Mouse (Mus musculus) midbrain, embryonic 13.5 days (tissue): ENCODE measurements around the gene Trmo. TPM values are rescaled to one million over a fixed set of nuclear protein-coding genes. Genes with fewer than 3 reads are reported as not detected.
A peak's percentile ranks its signal among the peaks of the same experiment; 100 is the strongest.

ENCODE experiments used
- ATAC-seq: fragments of 200-750 bp; cut with Nextera tagmentation; 2 replicates; pipeline ENCODE4 v1.8.0; 2017; ENCODE audit warnings: mild to moderate bottlenecking, moderate TSS enrichment, moderate library complexity
- H3K27ac ChIP-seq: fragments of 300-500 bp; sonication (generic); 2 replicates; pipeline ENCODE4 v1.5.1; 2015; ENCODE audit warnings: inconsistent platforms, mild to moderate bottlenecking, moderate library complexity
- H3K27me3 ChIP-seq: fragments of 300-500 bp; sonication (generic); 2 replicates; pipeline ENCODE4 v1.6.1; 2015; ENCODE audit warnings: mild to moderate bottlenecking, inconsistent platforms
- H3K36me3 ChIP-seq: fragments of 300-500 bp; sonication (generic); 2 replicates; pipeline ENCODE4 v1.6.1; 2015; ENCODE audit warnings: mild to moderate bottlenecking, inconsistent platforms
- H3K4me1 ChIP-seq: fragments of 300-500 bp; sonication (generic); replicated peaks from 2 replicates; pipeline ENCODE4 v1.6.1; 2015; ENCODE audit warnings: inconsistent platforms
- H3K4me2 ChIP-seq: fragments of 300-500 bp; sonication (generic); replicated peaks from 2 replicates; pipeline ENCODE4 v1.6.1; 2015; ENCODE audit warnings: moderate library complexity, mild to moderate bottlenecking, inconsistent platforms
- H3K4me3 ChIP-seq: fragments of 300-500 bp; sonication (generic); replicated peaks from 2 replicates; pipeline ENCODE4 v1.5.1; 2015; ENCODE audit warnings: mild to moderate bottlenecking, inconsistent platforms
- H3K9ac ChIP-seq: fragments of 300-500 bp; sonication (generic); replicated peaks from 2 replicates; pipeline ENCODE4 v1.6.1; 2015; ENCODE audit warnings: mild to moderate bottlenecking, inconsistent platforms
- H3K9me3 ChIP-seq: fragments of 300-500 bp; sonication (generic); 2 replicates; pipeline ENCODE4 v1.6.1; 2016; ENCODE audit warnings: mild to moderate bottlenecking, inconsistent platforms
- WGBS: fragments of 180-500 bp; shearing (Covaris S2); methylation state at CpG from one replicate; pipeline ENCODE4 v1.1.7; 2015; 5-methylcytosine and 5-hydroxymethylcytosine counted together
- polyA plus RNA-seq: library from polyadenylated mRNA; unstranded; fragments of >200 nt; fragmentation: Nextera tagmentation; extraction: Ambion mirVana; gene quantifications from 2 replicates; pipeline ENCODE4 v1.2.1, GENCODE M21; 2015

The Trmo gene
- polyA plus RNA-seq, 1 experiment from 2014 or later, result 9.2 TPM

DNA sequence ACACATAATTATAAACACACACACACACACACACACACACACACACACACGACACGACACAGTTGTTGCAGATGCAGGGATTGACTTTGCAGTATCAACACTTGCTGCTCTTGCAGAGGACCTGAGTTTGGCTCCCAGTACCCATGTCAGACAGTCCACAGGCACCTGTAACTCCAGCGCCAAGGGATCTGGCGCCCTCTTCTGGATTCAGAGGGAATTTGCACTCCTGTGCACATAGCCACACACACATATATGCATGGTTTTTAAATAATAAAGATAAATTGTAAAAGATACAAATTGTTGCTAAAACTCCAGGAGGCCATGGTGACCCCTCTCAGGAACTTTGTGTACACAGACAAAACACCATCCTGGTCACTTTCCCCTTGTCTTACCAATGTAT is 20.2 kb downstream of the Trmo start:
- Histone ChIP-seq H3K27me3 (peaks cover 31% of the 10 kb centered on the region), H3K9me3 (0 out of 2 replicates have a peak, but pooled peaks cover 3% of the 10 kb centered on the region), H3K27ac (no peak overlapping the region), H3K4me2 (no peak overlapping the region), H3K9ac (no peak overlapping the region), H3K36me3 (no peaks in the 10 kb centered on the region), H3K4me1 (peaks cover 10% of the 10 kb centered on the region), H3K4me3 (no peak overlapping the region)
- 67% methylated on average over 4 of the region's 4 CpGs for WGBS
- ATAC-seq, result no peak

DNA sequence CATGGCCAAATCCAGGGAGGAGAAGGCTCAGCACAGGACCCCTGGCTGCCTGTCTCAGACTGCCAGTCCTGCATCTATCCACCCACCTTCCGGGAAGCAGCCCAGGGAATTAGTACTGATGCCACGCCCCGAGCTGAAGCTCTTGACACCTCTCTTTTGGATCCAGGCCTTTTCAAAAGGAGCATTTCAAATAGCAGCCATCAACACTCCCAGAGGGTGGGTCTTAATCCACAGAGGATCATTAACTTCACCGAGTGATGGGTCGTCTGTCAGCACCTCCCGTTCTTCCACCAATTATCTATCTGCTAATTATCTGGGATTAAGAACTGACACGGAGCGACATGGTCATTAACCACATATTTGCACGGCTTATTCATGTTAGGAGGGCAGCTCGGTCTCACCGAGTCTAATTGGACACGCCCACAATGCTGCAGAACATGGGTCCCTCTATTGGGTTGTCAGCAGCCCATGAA is 21.7 kb downstream of the Trmo start:
- 0 out of 2 replicates have a peak, but pooled peaks cover 3% of the 10 kb centered on the region for H3K9me3 ChIP-seq
- ATAC-seq, result peak; percentile 65
- H3K27ac ChIP-seq, result no peak overlapping the region
- H3K4me1 ChIP-seq, result peaks cover 10% of the 10 kb centered on the region
- no peak overlapping the region for H3K4me2 ChIP-seq
- H3K27me3 ChIP-seq, result peaks cover 23% of the 10 kb centered on the region
- no peaks in the 10 kb centered on the region for H3K36me3 ChIP-seq
- WGBS, result 13% methylated on average over 12 of the region's 12 CpGs
- no peak overlapping the region for H3K9ac ChIP-seq
- no peak overlapping the region for H3K4me3 ChIP-seq

DNA sequence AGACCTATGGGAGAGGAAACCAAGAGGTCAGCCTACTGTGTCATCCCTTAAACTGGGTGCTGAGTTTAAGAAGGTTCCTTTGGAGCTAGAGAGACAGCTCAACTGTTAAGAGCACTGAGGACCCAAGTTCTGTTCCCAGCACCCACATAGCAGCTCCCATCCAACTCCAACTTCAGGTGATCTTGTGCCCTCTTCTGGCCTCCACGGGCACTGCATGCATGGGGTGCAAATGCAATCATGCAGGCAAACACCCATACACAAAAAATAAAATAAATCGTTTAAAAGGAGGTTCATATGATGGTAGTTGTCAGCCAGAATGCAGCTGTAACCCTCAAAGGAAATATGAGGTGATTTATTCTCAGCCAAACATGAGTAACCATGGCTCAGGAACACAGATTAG is 24.9 kb downstream of the Trmo start:
- no peak overlapping the region for H3K27ac ChIP-seq
- 83% methylated on average over 2 of the region's 2 CpGs for WGBS
- H3K4me1 ChIP-seq, result peaks cover 7% of the 10 kb centered on the region
- H3K9me3 ChIP-seq, result 0 out of 2 replicates have a peak, but pooled peaks cover 3% of the 10 kb centered on the region
- H3K27me3 ChIP-seq, result peaks cover 10% of the 10 kb centered on the region; the same call in 1 of the 2 replicates
- H3K36me3 ChIP-seq, result no peaks in the 10 kb centered on the region
- no peak overlapping the region for H3K9ac ChIP-seq
- H3K4me3 ChIP-seq, result no peak overlapping the region
- H3K4me2 ChIP-seq, result no peak overlapping the region
- no peak for ATAC-seq

DNA sequence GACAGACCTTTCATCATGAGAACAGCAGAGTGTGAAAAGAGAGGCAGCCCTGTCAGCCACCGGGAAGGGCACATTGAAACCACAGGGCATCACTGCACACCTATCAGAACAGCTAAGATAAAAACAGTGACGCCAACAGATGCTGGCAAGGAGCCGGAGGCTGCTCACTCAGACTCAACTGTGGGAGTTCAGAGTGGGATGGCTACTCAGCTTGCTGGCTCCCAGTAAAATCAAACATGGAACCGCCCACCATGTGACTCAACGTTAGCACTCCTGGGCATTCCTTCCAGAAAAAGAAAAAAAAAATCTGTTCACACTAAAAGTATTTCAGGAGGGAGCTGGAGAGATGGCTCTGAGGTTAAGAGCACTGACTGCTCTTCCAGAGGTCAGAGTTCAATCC is 28.0 kb downstream of the Trmo start:
- H3K4me1 ChIP-seq, result no peaks in the 10 kb centered on the region
- no peak overlapping the region for H3K27ac ChIP-seq
- no peak overlapping the region for H3K9ac ChIP-seq
- H3K4me2 ChIP-seq, result no peak overlapping the region
- H3K9me3 ChIP-seq, result 0 out of 2 replicates have a peak, but pooled peaks cover 3% of the 10 kb centered on the region
- peaks cover 14% of the 10 kb centered on the region for H3K27me3 ChIP-seq
- H3K36me3 ChIP-seq, result no peaks in the 10 kb centered on the region
- 80% methylated on average over 5 of the region's 5 CpGs for WGBS
- ATAC-seq, result no peak
- H3K4me3 ChIP-seq, result no peak overlapping the region

DNA sequence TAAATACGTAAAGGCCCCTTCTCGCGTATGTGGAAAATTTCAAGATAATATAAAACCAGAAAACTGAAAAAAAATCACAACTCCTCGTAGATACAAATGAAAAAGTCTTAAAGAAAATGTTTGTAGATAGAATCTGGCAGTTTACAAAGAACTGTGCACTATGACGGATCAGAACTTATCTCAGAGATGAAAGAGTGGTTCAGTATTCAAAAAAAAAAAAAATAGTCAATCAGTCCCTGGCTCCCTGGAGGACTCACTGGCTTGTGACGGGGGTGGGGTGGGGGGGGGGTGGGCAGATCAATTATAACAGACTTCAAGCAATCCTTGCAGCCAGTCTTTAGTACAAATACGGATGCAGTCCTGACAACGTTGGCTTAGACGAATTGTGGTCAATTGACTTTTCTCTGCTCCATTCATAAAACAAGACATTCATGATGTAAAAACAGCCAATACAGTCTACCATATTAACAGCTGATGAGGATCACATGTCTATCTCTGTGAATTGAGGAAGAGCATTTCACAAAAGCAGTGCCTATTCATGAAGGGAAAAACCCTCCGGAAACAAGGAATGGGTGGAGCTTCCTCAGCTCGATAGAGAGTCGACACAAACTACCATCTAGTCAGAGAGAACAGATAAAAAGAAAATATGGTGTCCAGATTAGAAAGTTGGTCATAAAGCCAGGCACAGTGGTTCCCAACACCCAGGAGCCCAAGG is 29.5 kb downstream of the Trmo start:
- Histone ChIP-seq H3K27ac (no peak overlapping the region), H3K27me3 (peaks cover 21% of the 10 kb centered on the region), H3K9me3 (0 out of 2 replicates have a peak, but pooled peaks cover 3% of the 10 kb centered on the region), H3K4me3 (no peak overlapping the region), H3K36me3 (no peaks in the 10 kb centered on the region), H3K4me2 (no peak overlapping the region), H3K4me1 (no peaks in the 10 kb centered on the region), H3K9ac (no peak overlapping the region)
- no peak for ATAC-seq
- WGBS, result 78% methylated on average over 12 of the region's 12 CpGs

DNA sequence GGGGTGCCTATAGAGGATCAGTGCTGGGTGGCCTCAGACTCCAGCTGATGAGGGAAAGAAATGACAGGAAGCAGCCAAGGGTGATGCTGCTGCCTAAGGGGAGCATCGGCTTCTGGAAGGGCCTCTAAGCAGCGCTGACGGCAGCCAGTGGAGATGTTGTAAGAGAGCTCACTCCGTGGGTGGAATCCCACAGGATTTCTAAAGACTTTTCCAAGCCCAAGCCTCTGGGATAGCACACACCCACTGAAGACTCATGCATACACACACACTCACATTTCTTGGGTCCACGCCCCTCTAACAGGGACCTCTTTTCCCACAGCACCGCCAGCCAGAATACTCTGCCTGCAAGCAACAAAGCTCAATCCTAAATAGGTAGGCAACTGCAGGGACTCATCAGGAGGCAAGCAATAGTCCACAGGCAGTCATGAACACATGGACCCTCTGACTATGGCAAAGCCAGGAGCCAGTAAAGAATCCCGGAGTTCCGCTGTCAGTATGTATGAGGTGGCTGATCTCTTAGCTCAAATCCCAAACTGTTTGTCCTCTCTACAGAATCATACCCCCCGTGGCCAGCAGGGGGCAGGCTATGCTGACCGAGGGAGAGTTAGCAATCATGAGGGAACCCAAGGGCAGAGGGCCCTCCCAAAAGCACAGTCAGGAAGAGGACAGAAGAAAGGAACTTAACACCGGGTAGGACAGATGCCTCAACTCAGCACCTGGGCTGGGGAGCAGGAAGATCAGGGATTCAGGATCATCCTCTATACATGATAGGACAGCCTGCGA is 32.7 kb downstream of the Trmo start:
- Histone ChIP-seq H3K9ac (no peak overlapping the region), H3K36me3 (no peaks in the 10 kb centered on the region), H3K4me1 (no peaks in the 10 kb centered on the region), H3K4me2 (no peak overlapping the region), H3K27me3 (peaks cover 41% of the 10 kb centered on the region), H3K9me3 (no peaks in the 10 kb centered on the region), H3K4me3 (no peak overlapping the region), H3K27ac (no peak overlapping the region)
- WGBS, result 51% methylated on average over 12 of the region's 12 CpGs
- no peak for ATAC-seq

DNA sequence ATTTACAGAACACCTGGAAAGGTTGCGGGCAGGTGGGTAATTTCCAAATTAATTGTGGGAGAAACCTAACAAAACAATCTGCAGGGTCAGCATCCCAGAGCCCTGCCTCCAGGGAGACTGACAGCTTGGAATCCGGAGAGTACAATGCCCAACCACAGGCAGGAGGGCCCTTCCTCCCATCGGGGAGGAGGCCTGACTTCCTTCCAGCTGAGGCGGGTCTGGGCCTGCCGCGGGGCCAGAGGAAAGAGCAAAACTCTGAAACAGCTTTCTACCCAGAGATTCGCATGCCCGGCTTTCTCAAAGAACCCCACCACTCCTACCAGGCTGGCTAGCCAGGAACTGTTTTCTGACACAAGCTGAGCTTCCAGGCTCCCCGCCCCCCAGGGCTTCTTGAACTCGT is 36.2 kb downstream of the Trmo start:
- Histone ChIP-seq H3K27me3 (peaks cover 76% of the 10 kb centered on the region), H3K4me1 (no peaks in the 10 kb centered on the region), H3K4me2 (no peak overlapping the region), H3K36me3 (no peaks in the 10 kb centered on the region), H3K9ac (no peak overlapping the region), H3K4me3 (no peak overlapping the region), H3K27ac (no peak overlapping the region), H3K9me3 (no peaks in the 10 kb centered on the region)
- WGBS, result 6% methylated on average over 10 of the region's 10 CpGs
- ATAC-seq, result no peak

DNA sequence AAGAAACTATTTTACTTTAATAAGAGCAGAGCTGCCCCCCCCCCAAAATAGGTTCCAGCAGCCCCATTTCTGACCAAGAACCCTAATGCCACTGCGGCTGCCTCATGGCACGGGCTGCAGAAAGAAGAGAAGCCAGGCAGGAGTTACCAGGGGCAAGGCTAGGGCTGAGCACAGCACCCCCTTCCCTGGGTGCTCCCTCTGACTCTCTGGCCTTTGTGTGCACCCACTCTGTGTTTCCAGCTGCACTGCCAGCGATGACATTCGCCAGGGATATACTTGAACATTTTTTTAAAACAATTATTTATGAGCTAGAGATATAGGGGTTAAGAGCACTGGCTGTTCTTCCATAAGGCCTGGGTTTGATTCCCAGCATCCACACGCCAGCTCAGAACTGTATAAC is 39.7 kb downstream of the Trmo start:
- WGBS, result 42% methylated on average over 5 of the region's 5 CpGs
- Histone ChIP-seq H3K4me2 (no peak overlapping the region), H3K4me3 (no peak overlapping the region), H3K4me1 (peaks cover 7% of the 10 kb centered on the region), H3K27ac (no peak overlapping the region), H3K9ac (no peak overlapping the region), H3K9me3 (no peaks in the 10 kb centered on the region), H3K27me3 (peaks cover 90% of the 10 kb centered on the region), H3K36me3 (no peaks in the 10 kb centered on the region)
- no peak for ATAC-seq

DNA sequence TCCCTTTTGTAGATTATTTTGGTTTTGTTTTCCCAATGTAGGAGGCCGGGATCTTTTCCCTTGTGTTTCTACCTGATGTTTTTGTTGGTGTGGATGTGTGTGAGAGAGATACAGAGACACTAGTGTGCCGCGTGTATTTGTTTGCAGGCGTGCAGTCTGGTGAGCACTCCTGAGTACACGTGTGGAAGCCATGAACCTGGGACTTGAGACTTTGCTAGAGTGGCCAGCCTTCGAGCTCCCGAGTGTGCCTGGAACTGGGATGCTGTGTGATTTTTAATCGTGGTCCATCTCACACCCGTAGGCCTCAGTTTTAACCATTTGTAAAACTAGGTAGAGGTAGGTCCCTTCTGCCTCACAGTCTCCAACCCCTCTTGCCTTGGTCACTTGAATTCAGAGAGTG is 40.3 kb downstream of the Trmo start:
- 16% methylated on average over 9 of the region's 9 CpGs for WGBS
- Histone ChIP-seq H3K9ac (no peak overlapping the region), H3K27ac (no peak overlapping the region), H3K9me3 (no peaks in the 10 kb centered on the region), H3K4me1 (peaks cover 13% of the 10 kb centered on the region), H3K27me3 (peaks cover 95% of the 10 kb centered on the region), H3K4me2 (no peak overlapping the region), H3K36me3 (no peaks in the 10 kb centered on the region), H3K4me3 (no peak overlapping the region)
- no peak for ATAC-seq

DNA sequence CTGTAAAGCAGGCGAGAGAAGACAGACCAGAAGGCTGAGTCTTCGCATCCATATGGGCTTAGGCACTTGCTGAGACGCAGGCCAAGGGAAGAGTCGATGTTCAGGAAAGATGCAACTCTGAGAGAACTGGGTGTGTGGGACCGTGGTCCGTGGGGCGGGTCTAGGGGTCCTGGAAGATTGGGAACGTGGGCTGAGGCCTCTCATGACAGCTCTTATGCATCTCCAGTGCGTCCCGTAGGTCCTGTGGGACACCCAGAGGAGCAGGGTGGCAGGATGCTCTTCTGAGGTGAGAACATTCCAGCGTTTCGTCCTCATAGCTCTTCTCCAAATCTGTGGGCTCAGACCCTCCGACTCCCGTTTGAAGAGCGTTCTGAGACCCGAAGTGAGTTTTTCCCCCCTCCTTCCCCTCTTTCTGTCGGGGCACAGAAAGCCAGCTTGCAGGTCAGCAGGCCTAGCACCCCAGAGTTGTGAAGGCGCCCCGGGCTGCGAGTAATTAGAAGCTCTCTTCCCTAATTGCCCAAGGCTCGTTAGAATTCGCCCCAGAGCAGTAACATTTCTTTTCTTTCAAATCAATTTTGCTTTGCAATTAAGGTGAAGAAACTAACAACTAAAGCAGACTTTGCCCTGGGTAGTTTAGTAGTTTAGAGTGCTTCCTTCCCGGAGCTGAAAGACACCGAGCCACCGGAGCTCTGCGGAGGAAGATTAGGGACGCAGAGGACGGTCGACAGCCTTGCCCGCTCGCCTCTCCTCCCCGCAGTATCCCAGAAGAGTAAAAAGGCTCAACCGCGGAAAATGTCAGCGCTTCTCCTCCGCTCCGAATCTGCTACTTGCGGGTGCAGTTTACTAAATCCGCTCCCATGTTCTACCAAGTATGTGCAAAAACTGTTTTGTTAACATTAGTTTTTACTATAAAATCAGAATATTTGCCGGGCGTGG is 41.4 kb downstream of the Trmo start:
- Histone ChIP-seq H3K4me3 (no peak overlapping the region), H3K9ac (no peak overlapping the region), H3K9me3 (no peaks in the 10 kb centered on the region), H3K36me3 (no peaks in the 10 kb centered on the region), H3K27ac (no peak overlapping the region), H3K4me2 (no peak overlapping the region), H3K4me1 (peaks cover 16% of the 10 kb centered on the region), H3K27me3 (peaks cover 96% of the 10 kb centered on the region)
- 2% methylated on average over 41 of the region's 41 CpGs for WGBS
- ATAC-seq, result no peak

DNA sequence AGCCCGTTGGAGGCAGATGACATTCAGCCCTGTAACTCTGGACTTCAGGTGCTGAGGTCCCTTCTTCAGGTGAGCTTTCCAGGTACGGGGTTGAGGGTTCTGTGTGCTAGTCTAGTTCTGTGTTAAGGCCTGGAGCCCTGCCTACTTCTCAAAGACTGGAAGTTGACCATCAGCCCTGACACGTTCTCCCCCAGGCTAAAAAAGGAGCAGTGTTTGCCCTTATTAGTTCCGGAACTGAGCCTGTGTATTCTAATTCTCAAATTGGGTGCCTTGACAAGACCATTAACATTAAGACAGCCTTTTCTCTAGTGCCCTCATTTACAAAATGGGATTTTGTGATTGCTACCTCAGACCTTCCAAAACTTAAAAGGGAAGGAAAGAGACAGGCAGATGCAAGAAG is 42.1 kb downstream of the Trmo start:
- no peak for ATAC-seq
- Histone ChIP-seq H3K4me3 (no peak overlapping the region), H3K27me3 (peaks cover 98% of the 10 kb centered on the region), H3K4me1 (peaks cover 21% of the 10 kb centered on the region), H3K9me3 (no peaks in the 10 kb centered on the region), H3K27ac (no peak overlapping the region), H3K36me3 (no peaks in the 10 kb centered on the region), H3K4me2 (no peak overlapping the region), H3K9ac (no peak overlapping the region)
- 3% methylated on average over 4 of the region's 4 CpGs for WGBS
